Comparison of ENCODE assay signal across 8 mouse cellular contexts in the genomic region with DNA sequence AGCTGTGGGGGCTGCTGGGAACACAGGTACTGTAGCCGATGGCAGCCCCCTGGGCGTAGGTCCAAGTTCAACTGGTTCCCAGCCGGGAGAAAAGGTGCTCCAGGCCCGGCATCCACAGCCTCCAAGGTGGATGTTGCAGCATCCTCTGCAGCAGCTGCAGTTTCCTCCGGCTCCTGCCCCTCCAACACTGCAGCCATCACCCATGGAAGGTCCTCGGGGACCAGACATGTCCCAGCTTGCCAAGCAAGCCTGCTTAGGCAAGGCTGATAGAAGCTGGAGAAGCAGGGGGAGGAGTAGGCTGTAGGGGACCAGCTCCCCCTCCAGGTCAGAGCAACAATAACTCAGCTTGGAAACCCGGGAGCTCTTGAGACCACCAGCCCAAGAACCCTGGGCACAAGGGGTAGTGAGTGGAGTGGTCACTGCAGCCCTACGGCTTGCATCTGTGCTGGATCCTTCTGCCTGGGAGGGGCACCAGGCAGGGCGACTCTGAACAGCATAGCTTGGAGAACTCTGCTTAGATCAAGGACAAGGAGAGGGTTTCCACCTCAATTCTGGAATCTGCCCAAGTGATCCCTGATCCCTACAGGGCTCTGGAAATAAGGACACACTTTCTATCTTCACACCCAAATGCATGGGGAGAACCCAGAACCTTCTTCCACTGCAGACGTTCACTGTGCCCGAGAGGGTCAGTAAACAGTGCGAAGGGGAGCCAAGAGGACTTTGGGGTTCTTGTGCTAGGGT. TPM values are rescaled to one million over a fixed set of nuclear protein-coding genes. Genes with fewer than 3 reads are reported as not detected.
A peak's percentile ranks its signal among the peaks of the same experiment; 100 is the strongest.
DNase-seq lines count a peak whose midpoint lies in the region; ATAC-seq and TF ChIP-seq lines count a peak whose summit lies in the region.

No protein-coding gene starts in this region.

- H3ac ChIP-seq in C2C12 (ENCODE audit: control insufficient read depth, insufficient read length, low read depth): peak overlapping the region; percentile 78

- 15% methylated on average over 12 of the region's 12 CpGs for WGBS in heart, postnatal 0 days
- WGBS in liver, embryonic 14.5 days (ENCODE audit: insufficient replicate concordance): 23% methylated on average over 12 of the region's 12 CpGs
- 13% methylated on average over 12 of the region's 12 CpGs for WGBS in stomach, postnatal 0 days

- H3K4me1 ChIP-seq in heart, postnatal 0 days (ENCODE audit: control insufficient read depth, insufficient read depth): peaks cover 16% of the 10 kb centered on the region
- peaks cover 14 to 16% of the 10 kb centered on the region in 2 experiments for H3K4me1 ChIP-seq in liver, embryonic 14.5 days (replicated peaks; ENCODE audit: control insufficient read depth in 2 of 2, insufficient read depth in 2 of 2, low read length in 1 of 2)
- H3K4me1 ChIP-seq in stomach, postnatal 0 days (replicated peaks; ENCODE audit: control insufficient read depth, insufficient read depth): peaks cover 4% of the 10 kb centered on the region; the same call in 1 of the 2 replicates

- peak; percentile 10 for TF ChIP-seq CTCF in C2C12 (IDR thresholded peaks at IDR 0.05; ENCODE audit: control insufficient read depth, insufficient read depth, insufficient read length)
- TF ChIP-seq CTCF in heart, postnatal 0 days (IDR thresholded peaks at IDR 0.05; ENCODE audit: low read depth): peak; percentile 30; the same call in 1 of the 2 replicates
- peak; percentile 77 for TF ChIP-seq CTCF in liver, embryonic 14.5 days (IDR thresholded peaks at IDR 0.05; ENCODE audit: low read depth)
- peak; percentile 64 for TF ChIP-seq CTCF in stomach, postnatal 0 days (IDR thresholded peaks at IDR 0.05; ENCODE audit: low read depth)

- no peaks in the 10 kb centered on the region for H3K27me3 ChIP-seq in C2C12 (ENCODE audit: control insufficient read depth, insufficient read depth, insufficient read length)
- H3K27me3 ChIP-seq in heart, postnatal 0 days (ENCODE audit: control insufficient read depth, insufficient read depth, low read length): no peaks in the 10 kb centered on the region
- no peaks in the 10 kb centered on the region for H3K27me3 ChIP-seq in liver, embryonic 14.5 days (ENCODE audit: control insufficient read depth, insufficient read depth, low read length)
- H3K27me3 ChIP-seq in stomach, postnatal 0 days (ENCODE audit: control insufficient read depth, insufficient read depth, low read length): no peaks in the 10 kb centered on the region

- peaks cover 36% of the 10 kb centered on the region for H3K79me2 ChIP-seq in C2C12 (ENCODE audit: control insufficient read depth, insufficient read depth)

- no peak for TF ChIP-seq EP300 in heart, postnatal 0 days (IDR thresholded peaks at IDR 0.05; ENCODE audit: low read depth)
- no peak for TF ChIP-seq EP300 in liver, embryonic 14.5 days (IDR thresholded peaks at IDR 0.05; ENCODE audit: low read depth)
- TF ChIP-seq EP300 in stomach, postnatal 0 days (optimal IDR thresholded peaks at IDR 0.05): no peak

- peaks cover 31% of the 10 kb centered on the region for H3K36me3 ChIP-seq in C2C12 (ENCODE audit: control insufficient read depth, insufficient read depth)
- no peaks in the 10 kb centered on the region; the same call in 1 of the 2 replicates for H3K36me3 ChIP-seq in heart, postnatal 0 days (replicated peaks; ENCODE audit: control insufficient read depth, insufficient read depth, low read length)
- peaks cover 36% of the 10 kb centered on the region for H3K36me3 ChIP-seq in liver, embryonic 14.5 days (replicated peaks; ENCODE audit: control insufficient read depth, insufficient read depth, low read depth)
- H3K36me3 ChIP-seq in stomach, postnatal 0 days (ENCODE audit: control insufficient read depth, insufficient read depth, low read length): no peaks in the 10 kb centered on the region

- H3K9me3 ChIP-seq in heart, postnatal 0 days (replicated peaks; ENCODE audit: control insufficient read depth, low read length): no peaks in the 10 kb centered on the region
- no peaks in the 10 kb centered on the region for H3K9me3 ChIP-seq in liver, embryonic 14.5 days (ENCODE audit: control insufficient read depth, low read length)
- no peaks in the 10 kb centered on the region for H3K9me3 ChIP-seq in stomach, postnatal 0 days (ENCODE audit: control insufficient read depth, low read length)

- ATAC-seq in heart, postnatal 0 days (ENCODE audit: insufficient read depth, low read depth): no peak
- ATAC-seq in liver, embryonic 14.5 days (ENCODE audit: insufficient read depth): peak; percentile 31; the same call in 1 of the 2 replicates
- ATAC-seq in stomach, postnatal 0 days (ENCODE audit: low FRiP score, low TSS enrichment): no peak

- H3K79me3 ChIP-seq in C2C12 (ENCODE audit: low read depth): peaks cover 7% of the 10 kb centered on the region

- peak overlapping the region; percentile 39 for H3K9ac ChIP-seq in heart, postnatal 0 days (replicated peaks; ENCODE audit: low read depth, low read length)
- peak overlapping the region; percentile 72 for H3K9ac ChIP-seq in liver, embryonic 14.5 days (replicated peaks)
- H3K9ac ChIP-seq in stomach, postnatal 0 days (ENCODE audit: low read length): peak overlapping the region; percentile 53

- H3K27ac ChIP-seq in heart, postnatal 0 days (ENCODE audit: low read depth): peak overlapping the region; percentile 70
- peak overlapping the region; percentile 80 for H3K27ac ChIP-seq in liver, embryonic 14.5 days
- H3K27ac ChIP-seq in stomach, postnatal 0 days (replicated peaks): peak overlapping the region; percentile 61; the same call in 1 of the 2 replicates

- peak overlapping the region; percentile 49 for H3K4me3 ChIP-seq in C2C12 (ENCODE audit: insufficient read depth, poor library complexity, severe bottlenecking)
- H3K4me3 ChIP-seq in heart, postnatal 0 days (ENCODE audit: low read depth, low read length): peak overlapping the region; percentile 55
- H3K4me3 ChIP-seq in liver, embryonic 14.5 days (ENCODE audit: insufficient read depth in 1 of 2, low read depth in 2 of 2, low read length in 2 of 2): peak overlapping the region; percentile 67 to 76
- H3K4me3 ChIP-seq in stomach, postnatal 0 days (ENCODE audit: low read depth, low read length): peak overlapping the region; percentile 46

- peak; percentile 16 to 21 for DNase-seq in gastrocnemius, postnatal 4 days (ENCODE audit: low spot score in 2 of 2)
- no peak for DNase-seq in gastrocnemius, adult 18-20 months (ENCODE audit: low spot score)
- DNase-seq in cerebellum, postnatal 14 days: peak; percentile 27 to 52
- peak; percentile 58 for DNase-seq in heart, postnatal 0 days (ENCODE audit: low spot score)
- peak in 1 of 3 experiments; percentile 56 for DNase-seq in liver, embryonic 14.5 days (ENCODE audit: low read depth in 3 of 3, low spot score in 3 of 3)
- no peak for DNase-seq in stomach, postnatal 0 days (ENCODE audit: low spot score)
- no peak for DNase-seq in gastrocnemius, postnatal 10 days

- peak overlapping the region; percentile 91 for H3K4me2 ChIP-seq in heart, postnatal 0 days (ENCODE audit: low read depth, low read length)
- H3K4me2 ChIP-seq in liver, embryonic 14.5 days (ENCODE audit: low read depth): peak overlapping the region; percentile 90
- peak overlapping the region; percentile 78 for H3K4me2 ChIP-seq in stomach, postnatal 0 days (replicated peaks; ENCODE audit: low read depth)

RNA-seq across cellular contexts. Expression of gene Pidd1, which starts 0.6 kb away (rescaled TPM):
- total RNA-seq in gastrocnemius, postnatal 4 days (2021): 1 to 10 TPM; 4.0 to 4.5 TPM
- under 1 TPM; 0.09 to 0.14 TPM for total RNA-seq in gastrocnemius, adult 18-20 months (2021)
- 9.5 TPM for polyA plus RNA-seq in C2C12 (2012; fragmentation: generic; extraction: Trizol)
- 0.15 and 2.0 TPM in 2 replicates for total RNA-seq in heart, postnatal 0 days (2014; rRNA removed; ENCODE audit: low replicate concordance)
- polyA plus RNA-seq in heart, postnatal 0 days (2015; fragmentation: Nextera tagmentation; extraction: Ambion mirVana): 1.7 and 2.3 TPM in 2 replicates
- polyA plus RNA-seq in liver, embryonic 14.5 days (2012; rRNA removed): 15.5 and 18.7 TPM in 2 replicates
- 6.1 and 9.4 TPM in 2 replicates for polyA plus RNA-seq in liver, embryonic 14.5 days (2014; fragmentation: Nextera tagmentation; extraction: Ambion mirVana)
- polyA plus RNA-seq in stomach, postnatal 0 days (2015; fragmentation: Nextera tagmentation; extraction: Ambion mirVana): 1.8 and 2.0 TPM in 2 replicates
- 1 to 10 TPM; 2.4 to 3.2 TPM for total RNA-seq in gastrocnemius, postnatal 10 days (2021)

RNA-seq across cellular contexts. Expression of gene Rplp2, which starts 3.9 kb away (rescaled TPM):
- total RNA-seq in gastrocnemius, postnatal 4 days (2021): 1,000 to 10,000 TPM; 1,111 to 1,331 TPM
- total RNA-seq in gastrocnemius, adult 18-20 months (2021): 100 to 1,000 TPM; 526 to 630 TPM
- polyA plus RNA-seq in C2C12 (2012; fragmentation: generic; extraction: Trizol): 4,785 TPM
- total RNA-seq in heart, postnatal 0 days (2014; rRNA removed; ENCODE audit: low replicate concordance): 302 and 309 TPM in 2 replicates
- 880 and 926 TPM in 2 replicates for polyA plus RNA-seq in heart, postnatal 0 days (2015; fragmentation: Nextera tagmentation; extraction: Ambion mirVana)
- 328 and 661 TPM in 2 replicates for polyA plus RNA-seq in liver, embryonic 14.5 days (2012; rRNA removed)
- 942 and 950 TPM in 2 replicates for polyA plus RNA-seq in liver, embryonic 14.5 days (2014; fragmentation: Nextera tagmentation; extraction: Ambion mirVana)
- 1,187 and 1,334 TPM in 2 replicates for polyA plus RNA-seq in stomach, postnatal 0 days (2015; fragmentation: Nextera tagmentation; extraction: Ambion mirVana)
- 1,000 to 10,000 TPM in 1 of 2 experiments, 100 to 1,000 TPM in 1; 886 to 1,008 TPM for total RNA-seq in gastrocnemius, postnatal 10 days (2021)

RNA-seq across cellular contexts. Expression of gene Slc25a22, which starts 5.6 kb away (rescaled TPM):
- 10 to 100 TPM; 16.4 to 25.2 TPM for total RNA-seq in gastrocnemius, postnatal 4 days (2021)
- total RNA-seq in gastrocnemius, adult 18-20 months (2021): 10 to 100 TPM; 18.2 to 21.3 TPM
- 16.2 TPM for polyA plus RNA-seq in C2C12 (2012; fragmentation: generic; extraction: Trizol)
- 9.7 and 17.7 TPM in 2 replicates for total RNA-seq in heart, postnatal 0 days (2014; rRNA removed; ENCODE audit: low replicate concordance)
- 11.8 and 13.1 TPM in 2 replicates for polyA plus RNA-seq in heart, postnatal 0 days (2015; fragmentation: Nextera tagmentation; extraction: Ambion mirVana)
- polyA plus RNA-seq in liver, embryonic 14.5 days (2012; rRNA removed): 19.6 and 23.8 TPM in 2 replicates
- polyA plus RNA-seq in liver, embryonic 14.5 days (2014; fragmentation: Nextera tagmentation; extraction: Ambion mirVana): 11.0 and 13.5 TPM in 2 replicates
- 17.2 and 17.6 TPM in 2 replicates for polyA plus RNA-seq in stomach, postnatal 0 days (2015; fragmentation: Nextera tagmentation; extraction: Ambion mirVana)
- total RNA-seq in gastrocnemius, postnatal 10 days (2021): 10 to 100 TPM; 14.5 to 25.7 TPM

RNA-seq across cellular contexts. Expression of gene Pnpla2, which starts 11.7 kb away (rescaled TPM):
- total RNA-seq in gastrocnemius, postnatal 4 days (2021): 100 to 1,000 TPM in 1 of 2 experiments, 10 to 100 TPM in 1; 98.6 to 133 TPM
- total RNA-seq in gastrocnemius, adult 18-20 months (2021): 100 to 1,000 TPM; 288 to 309 TPM
- polyA plus RNA-seq in C2C12 (2012; fragmentation: generic; extraction: Trizol): 32.8 TPM
- 47.9 and 63.8 TPM in 2 replicates for total RNA-seq in heart, postnatal 0 days (2014; rRNA removed; ENCODE audit: low replicate concordance)
- polyA plus RNA-seq in heart, postnatal 0 days (2015; fragmentation: Nextera tagmentation; extraction: Ambion mirVana): 157 and 159 TPM in 2 replicates
- polyA plus RNA-seq in liver, embryonic 14.5 days (2012; rRNA removed): 6.7 TPM in 2 replicates
- 9.0 and 9.4 TPM in 2 replicates for polyA plus RNA-seq in liver, embryonic 14.5 days (2014; fragmentation: Nextera tagmentation; extraction: Ambion mirVana)
- polyA plus RNA-seq in stomach, postnatal 0 days (2015; fragmentation: Nextera tagmentation; extraction: Ambion mirVana): 82.1 and 88.0 TPM in 2 replicates
- total RNA-seq in gastrocnemius, postnatal 10 days (2021): 100 to 1,000 TPM; 119 to 151 TPM

RNA-seq across cellular contexts. Expression of gene Cend1, which starts 14.0 kb away (rescaled TPM):
- total RNA-seq in gastrocnemius, postnatal 4 days (2021): under 1 TPM; 0.34 to 0.49 TPM
- under 1 TPM; 0.39 to 0.47 TPM for total RNA-seq in gastrocnemius, adult 18-20 months (2021)
- 2.4 TPM for polyA plus RNA-seq in C2C12 (2012; fragmentation: generic; extraction: Trizol)
- total RNA-seq in heart, postnatal 0 days (2014; rRNA removed; ENCODE audit: low replicate concordance): 0.27 and 3.2 TPM in 2 replicates
- 1.7 and 1.8 TPM in 2 replicates for polyA plus RNA-seq in heart, postnatal 0 days (2015; fragmentation: Nextera tagmentation; extraction: Ambion mirVana)
- polyA plus RNA-seq in liver, embryonic 14.5 days (2012; rRNA removed): 0.09 TPM in 1 of 2 replicates, not detected in the other
- not detected in 2 replicates for polyA plus RNA-seq in liver, embryonic 14.5 days (2014; fragmentation: Nextera tagmentation; extraction: Ambion mirVana)
- polyA plus RNA-seq in stomach, postnatal 0 days (2015; fragmentation: Nextera tagmentation; extraction: Ambion mirVana): 2.0 and 2.5 TPM in 2 replicates
- 1 to 10 TPM in 1 of 2 experiments, under 1 TPM in 1; 0.66 to 1.4 TPM for total RNA-seq in gastrocnemius, postnatal 10 days (2021)

Comparison
In these comparisons a context has a peak if more than half of its experiments do, and no peak if none do; other contexts are left out.
1. DNase-seq: peak in gastrocnemius, postnatal 4 days (2 of 2), cerebellum, postnatal 14 days (2 of 2) and heart, postnatal 0 days (single experiment); none in gastrocnemius, adult 18-20 months (single experiment), stomach, postnatal 0 days (single experiment) and gastrocnemius, postnatal 10 days (single experiment).
2. CTCF ChIP-seq: peak in every context shown above with its lines; median percentile 77 in liver, embryonic 14.5 days; 64 in stomach, postnatal 0 days; 30 in heart, postnatal 0 days; 10 in C2C12.
3. Peak in every context shown above with its lines, with median percentiles within 50 percentile points of each other: H3K4me3 ChIP-seq, H3K27ac ChIP-seq, H3K4me2 ChIP-seq and H3K9ac ChIP-seq.